Mouse (Mus musculus) hindbrain, embryonic 12.5 days (tissue): ENCODE measurements around the gene Vps13d. TPM values are rescaled to one million over a fixed set of nuclear protein-coding genes. Genes with fewer than 3 reads are reported as not detected.
A peak's percentile ranks its signal among the peaks of the same experiment; 100 is the strongest.

ENCODE experiments used
- ATAC-seq: fragments of 200-750 bp; cut with Nextera tagmentation; 2 replicates; pipeline ENCODE4 v1.8.0; 2017; ENCODE audit warnings: moderate TSS enrichment; ENCODE audit not compliant: low FRiP score
- H3K27ac ChIP-seq: fragments of 300-500 bp; sonication (generic); 2 replicates; pipeline ENCODE4 v1.5.1; 2016; ENCODE audit warnings: mild to moderate bottlenecking
- H3K27me3 ChIP-seq: fragments of 300-500 bp; sonication (generic); 2 replicates; pipeline ENCODE4 v1.6.1; 2016; ENCODE audit warnings: mild to moderate bottlenecking
- H3K36me3 ChIP-seq: fragments of 300-500 bp; sonication (generic); 2 replicates; pipeline ENCODE4 v1.6.1; 2016; ENCODE audit warnings: mild to moderate bottlenecking
- H3K4me1 ChIP-seq: fragments of 300-500 bp; sonication (generic); 2 replicates; pipeline ENCODE4 v1.6.1; 2016
- H3K4me2 ChIP-seq: fragments of 300-500 bp; sonication (generic); replicated peaks from 2 replicates; pipeline ENCODE4 v1.6.1; 2016; ENCODE audit warnings: mild to moderate bottlenecking
- H3K4me3 ChIP-seq: fragments of 300-500 bp; sonication (generic); 2 replicates; pipeline ENCODE4 v1.5.1; 2016; ENCODE audit warnings: mild to moderate bottlenecking
- H3K9ac ChIP-seq: fragments of 300-500 bp; sonication (generic); 2 replicates; pipeline ENCODE4 v1.6.1; 2016; ENCODE audit warnings: mild to moderate bottlenecking, moderate library complexity
- H3K9me3 ChIP-seq: fragments of 300-500 bp; sonication (generic); replicated peaks from 2 replicates; pipeline ENCODE4 v1.6.1; 2016; ENCODE audit warnings: mild to moderate bottlenecking
- WGBS: fragments of 180-500 bp; shearing (Covaris S2); methylation state at CpG from one replicate; pipeline ENCODE4 v1.1.7; 2016; 5-methylcytosine and 5-hydroxymethylcytosine counted together
- polyA plus RNA-seq: library from polyadenylated mRNA; unstranded; fragments of >200 nt; fragmentation: Nextera tagmentation; extraction: Ambion mirVana; gene quantifications from 2 replicates; pipeline ENCODE4 v1.2.1, GENCODE M21; 2016

Vps13d gene
- polyA plus RNA-seq, 1 experiment from 2014 or later: 7.2 TPM

DNA sequence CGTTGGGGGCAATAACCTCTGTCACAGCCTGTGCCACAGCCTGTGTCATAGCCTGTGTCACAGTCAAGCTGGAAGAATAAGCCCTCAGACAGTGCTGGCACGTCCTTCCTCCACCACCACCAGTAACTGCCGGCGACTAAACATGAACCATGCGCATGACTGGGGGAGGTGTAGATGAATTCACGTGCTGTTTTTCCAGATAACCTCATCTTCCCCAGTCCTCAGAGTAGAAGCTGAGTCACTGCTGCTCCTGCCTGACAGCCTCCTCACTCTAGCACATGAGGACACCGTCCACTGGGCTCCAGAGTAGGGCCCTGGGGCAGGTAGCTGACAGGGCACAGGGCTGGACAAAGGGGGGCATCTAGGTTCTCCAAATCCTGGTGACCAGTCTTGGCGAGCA, 27.3 kb upstream of the Vps13d start:
- Histone ChIP-seq H3K9ac (no peak overlapping the region), H3K36me3 (no peaks in the 10 kb centered on the region), H3K4me1 (no peaks in the 10 kb centered on the region), H3K4me3 (no peak overlapping the region), H3K27ac (no peak overlapping the region), H3K9me3 (no peaks in the 10 kb centered on the region), H3K4me2 (no peak overlapping the region), H3K27me3 (no peaks in the 10 kb centered on the region)
- 84% methylated on average over 8 of the region's 8 CpGs for WGBS
- no peak for ATAC-seq

GRCm38 (mm10) chr4:145221379-145221778, 26.6 kb upstream of the Vps13d start:
- H3K4me1 ChIP-seq: no peaks in the 10 kb centered on the region
- WGBS: 57% methylated on average over 2 of the region's 2 CpGs
- no peak overlapping the region for H3K27ac ChIP-seq
- no peak overlapping the region for H3K9ac ChIP-seq
- no peaks in the 10 kb centered on the region for H3K9me3 ChIP-seq
- no peaks in the 10 kb centered on the region for H3K36me3 ChIP-seq
- H3K4me2 ChIP-seq: no peak overlapping the region
- no peak for ATAC-seq
- no peak overlapping the region for H3K4me3 ChIP-seq
- no peaks in the 10 kb centered on the region for H3K27me3 ChIP-seq

DNA sequence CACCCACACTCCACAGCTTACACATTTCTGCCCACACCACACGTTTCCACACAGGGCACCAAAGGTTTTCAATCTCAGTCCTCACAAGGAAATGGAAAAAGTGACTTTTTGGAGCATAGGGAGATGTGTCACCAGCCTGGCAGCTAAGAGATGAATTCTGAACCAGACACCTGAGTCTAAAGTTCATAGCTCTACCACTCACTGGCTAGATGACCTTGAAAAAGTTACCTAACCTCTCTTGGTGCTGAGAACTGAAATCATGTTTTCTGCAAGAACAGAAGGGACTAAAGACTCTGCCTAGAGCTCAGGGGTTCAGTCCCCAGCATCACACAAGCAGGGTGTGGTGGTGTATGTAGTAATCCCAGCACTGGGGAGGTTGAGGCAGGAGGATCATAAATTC, 25.2 kb upstream of the Vps13d start:
- no peak overlapping the region for H3K4me3 ChIP-seq
- peaks cover 2% of the 10 kb centered on the region; the same call in 1 of the 2 replicates for H3K4me1 ChIP-seq
- no peaks in the 10 kb centered on the region for H3K27me3 ChIP-seq
- 72% methylated on average over 1 of the region's 1 CpGs for WGBS
- no peaks in the 10 kb centered on the region for H3K9me3 ChIP-seq
- no peak overlapping the region for H3K4me2 ChIP-seq
- H3K27ac ChIP-seq: no peak overlapping the region
- H3K36me3 ChIP-seq: no peaks in the 10 kb centered on the region
- no peak overlapping the region for H3K9ac ChIP-seq
- ATAC-seq: no peak

DNA sequence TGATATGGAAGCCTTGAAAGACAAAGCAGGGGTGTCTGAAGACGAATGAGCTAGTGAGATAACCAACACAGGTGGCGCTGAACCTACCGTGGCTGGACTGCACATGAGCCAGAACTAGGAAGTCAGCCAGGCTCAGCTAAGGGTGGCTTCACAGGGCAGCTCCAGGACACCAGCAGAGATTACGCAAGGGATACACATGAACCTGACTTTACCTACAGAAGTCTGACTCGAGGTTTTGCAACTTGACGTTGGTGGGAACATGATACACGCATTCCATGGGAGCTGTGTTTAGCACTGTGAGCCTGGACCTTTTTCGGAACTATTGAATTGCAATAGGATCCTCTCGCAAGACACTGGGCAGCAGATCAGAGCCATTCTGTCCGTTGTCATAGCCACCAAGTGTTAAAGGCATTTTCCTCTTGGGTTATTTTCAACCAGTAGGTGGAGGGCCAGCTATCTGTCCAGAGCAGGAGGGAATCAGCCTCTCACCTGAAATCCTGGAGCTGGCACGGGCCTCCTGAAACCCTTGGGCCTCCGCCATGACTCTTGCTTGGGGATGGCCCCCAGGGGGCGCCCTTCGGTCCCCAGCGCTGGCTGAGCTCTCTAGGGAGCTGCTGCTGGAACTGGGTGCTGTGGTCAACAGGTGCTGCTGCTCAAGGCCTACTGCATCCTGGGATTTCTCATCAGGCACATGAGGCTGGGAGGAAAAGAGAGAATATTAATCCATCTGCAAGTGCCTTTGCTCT, 24.6 kb upstream of the Vps13d start:
- Histone ChIP-seq H3K9ac (no peak overlapping the region), H3K27me3 (no peaks in the 10 kb centered on the region), H3K36me3 (no peaks in the 10 kb centered on the region), H3K27ac (no peak overlapping the region), H3K4me2 (no peak overlapping the region), H3K9me3 (no peaks in the 10 kb centered on the region), H3K4me1 (peaks cover 5% of the 10 kb centered on the region), H3K4me3 (no peak overlapping the region)
- ATAC-seq: no peak
- WGBS: 65% methylated on average over 15 of the region's 15 CpGs

DNA sequence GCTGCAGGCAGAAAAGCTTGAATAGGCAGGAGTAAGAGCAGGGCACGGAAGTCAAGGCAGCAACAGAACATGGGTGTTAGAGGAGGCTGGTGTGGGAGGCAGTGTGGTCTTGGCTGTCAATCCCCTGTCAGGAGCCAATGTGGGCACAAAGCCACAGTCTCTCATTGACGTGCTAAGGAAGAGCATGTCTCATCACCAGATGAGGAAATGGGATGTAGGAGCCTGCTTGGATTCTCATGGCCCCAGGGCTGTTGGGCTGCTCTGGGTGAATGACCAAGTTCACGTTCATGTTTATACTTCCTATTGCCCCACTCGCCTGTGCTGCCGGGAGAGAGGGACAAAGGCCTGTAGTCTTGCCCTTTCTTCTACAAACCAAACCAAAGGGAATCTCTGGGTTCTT, 23.0 kb upstream of the Vps13d start:
- peaks cover 7% of the 10 kb centered on the region for H3K4me1 ChIP-seq
- no peak overlapping the region for H3K27ac ChIP-seq
- H3K9ac ChIP-seq: no peak overlapping the region
- H3K27me3 ChIP-seq: no peaks in the 10 kb centered on the region
- H3K4me2 ChIP-seq: no peak overlapping the region
- no peak overlapping the region for H3K4me3 ChIP-seq
- H3K9me3 ChIP-seq: no peaks in the 10 kb centered on the region
- H3K36me3 ChIP-seq: no peaks in the 10 kb centered on the region
- no peak for ATAC-seq
- 72% methylated on average over 5 of the region's 5 CpGs for WGBS

- Histone ChIP-seq H3K4me2 (no peak overlapping the region), H3K36me3 (no peaks in the 10 kb centered on the region), H3K9ac (no peak overlapping the region), H3K4me3 (no peak overlapping the region), H3K27ac (no peak overlapping the region), H3K27me3 (no peaks in the 10 kb centered on the region), H3K9me3 (no peaks in the 10 kb centered on the region), H3K4me1 (peaks cover 7% of the 10 kb centered on the region)
- no peak for ATAC-seq
- 68% methylated on average over 6 of the region's 6 CpGs for WGBS
Observed at GRCm38 (mm10) chr4:145217046-145217445, 22.2 kb upstream of the Vps13d start.

- no peak for ATAC-seq
- Histone ChIP-seq H3K4me2 (no peak overlapping the region), H3K36me3 (no peaks in the 10 kb centered on the region), H3K27me3 (no peaks in the 10 kb centered on the region), H3K27ac (no peak overlapping the region), H3K4me1 (peaks cover 7% of the 10 kb centered on the region), H3K9ac (no peak overlapping the region), H3K4me3 (no peak overlapping the region), H3K9me3 (no peaks in the 10 kb centered on the region)
- WGBS: 82% methylated on average over 2 of the region's 2 CpGs
Observed at GRCm38 (mm10) chr4:145215396-145215795, 20.6 kb upstream of the Vps13d start.

DNA sequence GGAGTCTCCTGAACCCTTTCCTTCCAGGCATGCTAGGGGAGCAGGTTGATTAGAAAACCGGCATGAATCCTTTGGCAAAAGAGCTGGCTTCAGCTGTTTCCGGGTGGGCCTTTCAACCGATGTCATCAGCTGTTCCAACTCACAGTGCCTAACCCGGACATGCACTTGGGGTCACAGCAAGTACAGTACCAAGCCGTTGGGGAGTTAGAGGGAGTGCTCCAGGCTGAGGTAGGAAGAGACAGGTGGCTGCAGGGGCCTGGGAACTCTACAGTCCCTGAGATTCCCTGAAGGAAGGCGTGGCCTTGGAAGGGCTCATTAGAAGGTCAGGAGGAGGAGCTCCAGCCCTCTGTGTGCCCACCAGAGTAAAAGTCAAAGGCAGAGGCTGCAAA, 20.0 kb upstream of the Vps13d start:
- Histone ChIP-seq H3K9ac (no peak overlapping the region), H3K27ac (no peak overlapping the region), H3K4me3 (no peak overlapping the region), H3K9me3 (no peaks in the 10 kb centered on the region), H3K36me3 (no peaks in the 10 kb centered on the region), H3K27me3 (no peaks in the 10 kb centered on the region), H3K4me2 (no peak overlapping the region), H3K4me1 (peaks cover 7% of the 10 kb centered on the region)
- peak; percentile 37 for ATAC-seq
- 46% methylated on average over 6 of the region's 6 CpGs for WGBS

- Histone ChIP-seq H3K4me2 (no peak overlapping the region), H3K27ac (no peak overlapping the region), H3K4me1 (peaks cover 7% of the 10 kb centered on the region), H3K9me3 (no peaks in the 10 kb centered on the region), H3K4me3 (no peak overlapping the region), H3K36me3 (no peaks in the 10 kb centered on the region), H3K27me3 (no peaks in the 10 kb centered on the region), H3K9ac (no peak overlapping the region)
- peak; percentile 85 for ATAC-seq
- 30% methylated on average over 8 of the region's 8 CpGs for WGBS
Observed at GRCm38 (mm10) chr4:145213999-145214785, 19.4 kb upstream of the Vps13d start.

DNA sequence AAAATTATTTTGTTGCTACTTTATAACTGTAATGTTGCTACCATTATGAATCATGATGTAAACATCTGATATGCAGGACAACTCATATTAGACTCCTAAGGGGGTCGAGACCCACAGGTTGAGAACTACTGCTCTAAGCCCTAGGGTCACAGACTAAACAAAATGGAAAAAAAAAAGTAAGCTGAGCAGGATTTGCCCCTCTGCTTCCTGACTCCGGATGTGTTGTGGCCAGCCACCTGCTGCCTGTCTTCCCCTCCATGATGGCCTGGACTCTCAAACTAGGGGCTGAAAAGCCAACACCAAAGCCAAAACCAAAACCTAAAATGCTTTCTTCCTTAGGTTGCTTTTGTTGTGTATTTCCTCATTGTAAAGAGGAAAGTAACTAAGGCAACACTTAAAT, 16.3 kb upstream of the Vps13d start:
- Histone ChIP-seq H3K4me2 (no peak overlapping the region), H3K4me1 (peaks cover 7% of the 10 kb centered on the region), H3K27me3 (no peaks in the 10 kb centered on the region), H3K36me3 (no peaks in the 10 kb centered on the region), H3K27ac (no peak overlapping the region), H3K4me3 (no peak overlapping the region), H3K9me3 (no peaks in the 10 kb centered on the region), H3K9ac (no peak overlapping the region)
- ATAC-seq: no peak
- WGBS: 86% methylated on average over 2 of the region's 2 CpGs

DNA sequence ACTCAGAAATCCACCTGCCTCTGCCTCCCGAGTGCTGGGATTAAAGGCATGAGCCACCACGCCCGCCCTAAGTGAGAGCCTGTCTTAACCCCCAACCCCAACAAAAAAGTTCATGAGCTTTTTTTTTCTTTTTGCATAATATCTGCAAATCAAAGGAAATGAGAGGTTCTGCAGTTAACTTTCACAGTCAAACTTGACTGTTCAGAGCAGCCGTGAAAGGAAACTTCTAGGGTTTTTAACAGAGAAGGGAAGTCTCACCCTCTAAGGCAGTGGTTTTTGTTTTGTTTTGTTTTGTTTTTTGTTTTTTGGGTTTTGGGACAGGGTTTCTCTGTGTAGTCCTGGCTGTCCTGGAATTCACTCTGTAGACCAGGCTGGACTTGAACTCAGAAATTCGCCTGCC, 15.8 kb upstream of the Vps13d start:
- 89% methylated on average over 5 of the region's 5 CpGs for WGBS
- peaks cover 7% of the 10 kb centered on the region for H3K4me1 ChIP-seq
- no peak overlapping the region for H3K27ac ChIP-seq
- no peaks in the 10 kb centered on the region for H3K36me3 ChIP-seq
- H3K9ac ChIP-seq: no peak overlapping the region
- H3K4me2 ChIP-seq: no peak overlapping the region
- no peak overlapping the region for H3K4me3 ChIP-seq
- no peak for ATAC-seq
- H3K9me3 ChIP-seq: no peaks in the 10 kb centered on the region
- no peaks in the 10 kb centered on the region for H3K27me3 ChIP-seq

DNA sequence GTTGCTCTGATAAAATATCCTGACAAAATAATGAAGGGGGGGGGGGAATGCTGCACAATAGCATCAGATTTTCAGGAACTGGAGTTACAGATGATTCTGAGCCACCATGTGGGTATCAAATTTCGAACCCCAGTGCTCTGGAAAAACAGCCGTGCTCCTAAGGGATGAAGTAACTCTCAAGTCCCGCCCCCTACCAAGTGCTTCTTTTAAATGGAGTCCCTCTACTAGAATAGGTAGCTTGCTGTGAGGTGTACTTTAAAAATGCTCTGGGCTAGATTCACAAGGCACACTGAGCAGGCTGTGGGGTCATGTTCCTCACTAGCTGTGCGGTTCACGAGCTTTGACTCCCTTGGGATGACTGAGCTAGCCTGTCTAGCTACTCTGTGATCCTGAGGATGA, 14.9 kb upstream of the Vps13d start:
- Histone ChIP-seq H3K27me3 (no peaks in the 10 kb centered on the region), H3K9ac (no peak overlapping the region), H3K4me1 (peaks cover 5% of the 10 kb centered on the region; the same call in 1 of the 2 replicates), H3K27ac (no peak overlapping the region), H3K36me3 (no peaks in the 10 kb centered on the region), H3K4me2 (no peak overlapping the region), H3K9me3 (no peaks in the 10 kb centered on the region), H3K4me3 (no peak overlapping the region)
- ATAC-seq: no peak
- 29% methylated on average over 5 of the region's 5 CpGs for WGBS
